Mouse (Mus musculus): ENCODE results near the gene Tns3.

- TF ChIP-seq CTCF (IDR thresholded peaks at IDR 0.05; ENCODE audit: control insufficient read depth, insufficient read depth, insufficient read length) (no peak), USF1 (IDR thresholded peaks at IDR 0.05; ENCODE audit: low read depth) (no peak)
Measured at GRCm38 (mm10) chr11:8479858-8480257, 184.5 kb downstream of the Tns3 start.

Measured in C2C12 (cell line).